Mouse (Mus musculus): Measurements from ENCODE around the gene Bmper.

DNA sequence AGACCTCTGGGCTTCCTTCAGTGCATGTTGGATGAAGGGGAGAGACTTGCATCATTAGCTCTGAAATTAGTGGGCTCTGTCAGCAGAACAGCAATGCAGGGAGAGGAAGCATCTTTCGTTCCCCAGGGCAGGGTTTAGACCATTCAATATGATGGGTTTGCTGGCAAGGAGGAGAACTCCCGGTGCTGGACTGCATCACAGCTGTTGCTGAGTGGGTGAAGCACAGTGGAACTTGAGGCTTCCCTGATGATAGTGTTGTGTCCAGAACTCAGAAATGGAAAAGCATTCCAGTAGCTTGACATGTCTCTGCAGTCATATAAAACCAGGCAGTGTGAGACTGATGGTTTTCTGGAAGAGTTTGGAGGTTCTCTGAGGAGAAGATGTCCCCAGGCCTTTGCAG lies 90.0 kb downstream of the Bmper start:
- TF ChIP-seq CTCF (IDR thresholded peaks at IDR 0.05; ENCODE audit: borderline replicate concordance, insufficient read depth, low read length), result no peak
- TF ChIP-seq POLR2A (IDR thresholded peaks at IDR 0.05; ENCODE audit: low read depth, low read length), result no peak

All from embryonic fibroblast, embryonic 13.5 days (primary cell).